Mouse (Mus musculus) MEL (cell line): ENCODE results near the gene Tmed9. TPM values are rescaled to one million over a fixed set of nuclear protein-coding genes. Genes with fewer than 3 reads are reported as not detected.

Experiments used
- DNase-seq: peaks from one replicate; pipeline ENCODE4 v3.0.0; 2011; ENCODE audit warnings: low read depth, low spot score
- H3K27ac ChIP-seq: 2 replicates; pipeline ENCODE4 v1.5.1; 2012; ENCODE audit warnings: low read depth, mild to moderate bottlenecking, control low read depth, low read length, moderate library complexity; ENCODE audit not compliant: control insufficient read depth
- H3K27me3 ChIP-seq, 2 experiments: fragments of 150-350 bp in 1 of 2; sonication (generic) in 1 of 2; 2 replicates each; pipeline ENCODE4 v1.6.1; 2012; ENCODE audit warnings: low read length in 2 of 2, mild to moderate bottlenecking in 2 of 2, improper control_type of control experiment in 1 of 2, moderate library complexity in 1 of 2; ENCODE audit not compliant: insufficient read depth in 2 of 2, control insufficient read depth in 1 of 2
- H3K36me3 ChIP-seq, 2 experiments: 2 replicates each; pipeline ENCODE4 v1.6.1; 2012 to 2014; ENCODE audit warnings: low read length in 2 of 2, improper control_type of control experiment in 1 of 2, inconsistent platforms in 1 of 2, mild to moderate bottlenecking in 1 of 2; ENCODE audit not compliant: insufficient read depth in 2 of 2, control insufficient read depth in 1 of 2
- H3K4me1 ChIP-seq, 2 experiments: fragments of 150-350 bp in 1 of 2; sonication (generic) in 1 of 2; 2 replicates each; pipeline ENCODE4 v1.6.1; 2012; ENCODE audit warnings: low read length in 2 of 2, improper control_type of control experiment in 1 of 2, mild to moderate bottlenecking in 1 of 2; ENCODE audit not compliant: insufficient read depth in 2 of 2, control insufficient read depth in 1 of 2
- H3K4me3 ChIP-seq, 2 experiments: fragments of 150-350 bp in 1 of 2; sonication (generic) in 1 of 2; 2 replicates each; pipeline ENCODE4 v1.5.1; 2012; ENCODE audit warnings: low read depth in 2 of 2, low read length in 2 of 2, mild to moderate bottlenecking in 2 of 2, moderate library complexity in 2 of 2, control low read depth in 1 of 2, improper control_type of control experiment in 1 of 2; ENCODE audit not compliant: control insufficient read depth in 1 of 2, insufficient read depth in 1 of 2
- H3K79me2 ChIP-seq: 2 replicates; pipeline ENCODE4 v1.6.1; 2012; ENCODE audit warnings: mild to moderate bottlenecking, low read length, moderate library complexity; ENCODE audit not compliant: control insufficient read depth, poor library complexity, insufficient read depth
- H3K9ac ChIP-seq: 2 replicates; pipeline ENCODE4 v1.6.1; 2012; ENCODE audit warnings: low read depth, mild to moderate bottlenecking, control low read depth, low read length, moderate library complexity; ENCODE audit not compliant: control insufficient read depth, poor library complexity, severe bottlenecking
- H3K9me3 ChIP-seq: fragments of 150-350 bp; sonication (generic); replicated peaks from 2 replicates; pipeline ENCODE4 v1.6.1; 2012; ENCODE audit warnings: mild to moderate bottlenecking, low read length, improper control_type of control experiment, moderate library complexity; ENCODE audit not compliant: insufficient read depth
- BHLHE40 ChIP-seq: IDR thresholded peaks from 2 replicates; pipeline ENCODE4 v1.6.1; 2012; ENCODE audit warnings: low read depth, mild to moderate bottlenecking, inconsistent platforms, low read length, improper control_type of control experiment, borderline replicate concordance
- CHD1 ChIP-seq: IDR thresholded peaks from 2 replicates; pipeline ENCODE4 v1.6.1; 2012; ENCODE audit warnings: low read depth, mild to moderate bottlenecking, inconsistent platforms, low read length, improper control_type of control experiment
- CHD2 ChIP-seq: IDR thresholded peaks from 2 replicates; pipeline ENCODE4 v1.6.1; 2011; ENCODE audit warnings: low read length, improper control_type of control experiment
- CTCF ChIP-seq, 3 experiments: IDR thresholded peaks in 2 of 3; conservative IDR thresholded peaks in 1 of 3; 2 replicates each; pipeline ENCODE4 v1.5.1; 2011 to 2012; ENCODE audit warnings: low read length in 3 of 3, low read depth in 2 of 3, mild to moderate bottlenecking in 2 of 3, improper control_type of control experiment in 1 of 3, inconsistent platforms in 1 of 3, mixed read lengths in 1 of 3, moderate library complexity in 1 of 3; ENCODE audit not compliant: control insufficient read depth in 1 of 3, insufficient read depth in 1 of 3, poor library complexity in 1 of 3, severe bottlenecking in 1 of 3
- E2F4 ChIP-seq: IDR thresholded peaks from 2 replicates; pipeline ENCODE4 v1.6.1; 2011; ENCODE audit warnings: low read depth, low read length, improper control_type of control experiment, borderline replicate concordance
- ELF1 ChIP-seq: IDR thresholded peaks from 2 replicates; pipeline ENCODE4 v1.6.1; 2014; ENCODE audit warnings: low read depth, mild to moderate bottlenecking, inconsistent platforms, low read length, improper control_type of control experiment, moderate library complexity
- EP300 ChIP-seq, 2 experiments: IDR thresholded peaks; 2 replicates each; pipeline ENCODE4 v1.6.1; 2011; ENCODE audit warnings: improper control_type of control experiment in 2 of 2, low read length in 2 of 2, low read depth in 1 of 2, mild to moderate bottlenecking in 1 of 2
- ETS1 ChIP-seq: IDR thresholded peaks from 2 replicates; pipeline ENCODE4 v1.6.1; 2012; ENCODE audit warnings: low read depth, mild to moderate bottlenecking, inconsistent platforms, low read length, improper control_type of control experiment, moderate library complexity
- GABPA ChIP-seq: IDR thresholded peaks from 2 replicates; pipeline ENCODE4 v1.6.1; 2012; ENCODE audit warnings: low read depth, mild to moderate bottlenecking, inconsistent platforms, low read length, improper control_type of control experiment, moderate library complexity
- GATA1 ChIP-seq: IDR thresholded peaks from 2 replicates; pipeline ENCODE4 v1.6.1; 2011; ENCODE audit warnings: low read depth, low read length, improper control_type of control experiment
- HCFC1 ChIP-seq: IDR thresholded peaks from 2 replicates; pipeline ENCODE4 v1.6.1; 2012; ENCODE audit warnings: low read depth, mild to moderate bottlenecking, inconsistent platforms, low read length, improper control_type of control experiment, moderate library complexity
- JUND ChIP-seq: IDR thresholded peaks from 2 replicates; pipeline ENCODE4 v1.6.1; 2011; ENCODE audit warnings: low read depth, mild to moderate bottlenecking, improper control_type of control experiment, low read length
- KAT2A ChIP-seq: conservative IDR thresholded peaks from 2 replicates; pipeline ENCODE4 v1.6.1; 2012; ENCODE audit warnings: low read depth, low read length, improper control_type of control experiment, inconsistent platforms
- MAFK ChIP-seq: IDR thresholded peaks from 2 replicates; pipeline ENCODE4 v1.6.1; 2011; ENCODE audit warnings: low read depth, mild to moderate bottlenecking, low read length, improper control_type of control experiment, borderline replicate concordance
- MAX ChIP-seq: IDR thresholded peaks from 2 replicates; pipeline ENCODE4 v1.6.1; 2011; ENCODE audit warnings: low read length, improper control_type of control experiment
- MAZ ChIP-seq: IDR thresholded peaks from 2 replicates; pipeline ENCODE4 v1.6.1; 2012; ENCODE audit warnings: low read depth, mild to moderate bottlenecking, inconsistent platforms, low read length, improper control_type of control experiment
- MXI1 ChIP-seq: IDR thresholded peaks from 2 replicates; pipeline ENCODE4 v1.6.1; 2011; ENCODE audit warnings: mild to moderate bottlenecking, low read depth, low read length, improper control_type of control experiment
- MYB ChIP-seq: IDR thresholded peaks from 2 replicates; pipeline ENCODE4 v1.6.1; 2011; ENCODE audit warnings: mild to moderate bottlenecking, low read depth, low read length, improper control_type of control experiment
- MYC ChIP-seq: IDR thresholded peaks from 2 replicates; pipeline ENCODE4 v1.6.1; 2011; ENCODE audit warnings: low read depth, mild to moderate bottlenecking, low read length, improper control_type of control experiment, moderate library complexity
- NELFE ChIP-seq: IDR thresholded peaks from 2 replicates; pipeline ENCODE4 v1.6.1; 2011; ENCODE audit warnings: low read depth, low read length, improper control_type of control experiment
- NRF1 ChIP-seq: IDR thresholded peaks from 2 replicates; pipeline ENCODE4 v1.6.1; 2014; ENCODE audit warnings: low read depth, mild to moderate bottlenecking, inconsistent platforms, low read length, improper control_type of control experiment, moderate library complexity; ENCODE audit not compliant: poor library complexity, insufficient read depth, severe bottlenecking
- POLR2A ChIP-seq, 2 experiments: IDR thresholded peaks; 2 replicates each; pipeline ENCODE4 v1.6.1; 2011 to 2012; ENCODE audit warnings: low read length in 2 of 2, mild to moderate bottlenecking in 2 of 2, control low read depth in 1 of 2, improper control_type of control experiment in 1 of 2, low read depth in 1 of 2, moderate library complexity in 1 of 2; ENCODE audit not compliant: control insufficient read depth in 1 of 2, insufficient read depth in 1 of 2, poor library complexity in 1 of 2
- POLR2AphosphoS2 ChIP-seq: IDR thresholded peaks from 2 replicates; pipeline ENCODE4 v1.6.1; 2011; ENCODE audit warnings: low read length, improper control_type of control experiment
- POLR2AphosphoS5 ChIP-seq: IDR thresholded peaks from 2 replicates; pipeline ENCODE4 v1.6.1; 2012; ENCODE audit warnings: low read depth, borderline replicate concordance, mild to moderate bottlenecking, inconsistent platforms, low read length, moderate library complexity, mixed read lengths
- RAD21 ChIP-seq: IDR thresholded peaks from 2 replicates; pipeline ENCODE4 v1.6.1; 2011; ENCODE audit warnings: mild to moderate bottlenecking, low read depth, low read length, improper control_type of control experiment
- RCOR1 ChIP-seq: IDR thresholded peaks from 2 replicates; pipeline ENCODE4 v1.6.1; 2012; ENCODE audit warnings: low read depth, mild to moderate bottlenecking, inconsistent platforms, low read length, improper control_type of control experiment
- SIN3A ChIP-seq: IDR thresholded peaks from 2 replicates; pipeline ENCODE4 v1.6.1; 2012; ENCODE audit warnings: low read length, improper control_type of control experiment, inconsistent platforms
- SMC3 ChIP-seq: IDR thresholded peaks from 2 replicates; pipeline ENCODE4 v1.6.1; 2011; ENCODE audit warnings: low read depth, low read length, improper control_type of control experiment
- TAL1 ChIP-seq: IDR thresholded peaks from 2 replicates; pipeline ENCODE4 v1.6.1; 2012; ENCODE audit warnings: mild to moderate bottlenecking, inconsistent platforms, low read length, moderate library complexity, mixed read lengths
- TBP ChIP-seq: IDR thresholded peaks from 2 replicates; pipeline ENCODE4 v1.8.0; 2011; ENCODE audit warnings: low read depth, low read length, improper control_type of control experiment
- UBTF ChIP-seq: IDR thresholded peaks from 2 replicates; pipeline ENCODE4 v1.6.1; 2012; ENCODE audit warnings: low read depth, mild to moderate bottlenecking, inconsistent platforms, low read length, improper control_type of control experiment, moderate library complexity, borderline replicate concordance; ENCODE audit not compliant: insufficient read depth
- USF1 ChIP-seq: IDR thresholded peaks from 2 replicates; pipeline ENCODE4 v1.6.1; 2014; ENCODE audit warnings: low read depth, mild to moderate bottlenecking, inconsistent platforms, low read length, improper control_type of control experiment, moderate library complexity
- USF2 ChIP-seq, 2 experiments: IDR thresholded peaks; 2 replicates each; pipeline ENCODE4 v1.6.1; 2011 to 2012; ENCODE audit warnings: improper control_type of control experiment in 2 of 2, low read length in 2 of 2, borderline replicate concordance in 1 of 2, inconsistent platforms in 1 of 2, low read depth in 1 of 2, mild to moderate bottlenecking in 1 of 2; ENCODE audit not compliant: insufficient read depth in 1 of 2
- ZMIZ1 ChIP-seq: IDR thresholded peaks from 2 replicates; pipeline ENCODE4 v1.6.1; 2012; ENCODE audit warnings: low read depth, mild to moderate bottlenecking, inconsistent platforms, low read length, improper control_type of control experiment, moderate library complexity
- ZNF384 ChIP-seq: IDR thresholded peaks from 2 replicates; pipeline ENCODE4 v1.6.1; 2012; ENCODE audit warnings: low read depth, mild to moderate bottlenecking, inconsistent platforms, low read length, improper control_type of control experiment
- polyA plus RNA-seq, 2 experiments: library from polyadenylated mRNA; stranded (reverse) in 1 of 2; unstranded in 1 of 2; fragments of >175 nt in 1 of 2; fragments of >200 nt in 1 of 2; gene quantifications; 2 replicates each; pipeline versions ENCODE4 v1.2.1 to v1.2.4; 2012; ENCODE audit warnings: low replicate concordance in 2 of 2, low read depth in 1 of 2; ENCODE audit not compliant: insufficient read length in 2 of 2, insufficient read depth in 1 of 2, missing spikeins in 1 of 2
- total RNA-seq: library from RNA; depleted of rRNA; stranded (reverse); fragments of 300-350 nt; gene quantifications from 2 replicates; pipeline ENCODE4 v1.2.3, GENCODE M21; 2012

Tmed9 gene
- total and polyA plus RNA-seq, 3 experiments: 218 to 222 TPM; not detected in 1

GRCm38 (mm10) chr13:55527834-55528772 is 45.4 kb upstream of the Tmed9 start:
- peak overlapping the region in 1 of 2 experiments; percentile 11; a peak in 1 of 4 replicates for H3K4me3 ChIP-seq
- peaks cover 0 to 31% of the 10 kb centered on the region in 2 experiments; a peak in 3 of 4 replicates for H3K4me1 ChIP-seq
- no peaks in the 10 kb centered on the region for H3K79me2 ChIP-seq
- peak overlapping the region; percentile 56 for H3K9ac ChIP-seq
- no peaks in the 10 kb centered on the region for H3K27me3 ChIP-seq
- peaks cover 2 to 18% of the 10 kb centered on the region in 2 experiments; a peak in 3 of 4 replicates for H3K36me3 ChIP-seq
- H3K27ac ChIP-seq: peak overlapping the region; percentile 75
- no peaks in the 10 kb centered on the region for H3K9me3 ChIP-seq
- DNase-seq: peak; percentile 80
- TF ChIP-seq NRF1 (peak; percentile 31; the same call in 1 of the 2 replicates), UBTF (no peak), MXI1 (no peak), USF1 (no peak), ETS1 (peak; percentile 72; the same call in 1 of the 2 replicates), SMC3 (0 out of 2 replicates have a peak, but pooled peaks have one; percentile 2), ZNF384 (peak; percentile 89), USF2 (IDR thresholded peaks at IDR 0.05; ENCODE audit: borderline replicate concordance in 1 of 2, insufficient read depth in 1 of 2, low read depth in 1 of 2, low read length in 2 of 2) (no peak), POLR2AphosphoS5 (no peak), CHD1 (no peak), KAT2A (no peak), HCFC1 (no peak), MYB (peak; percentile 61), RAD21 (no peak), MYC (no peak), MAFK (no peak), SIN3A (peak; percentile 40), MAZ (0 out of 2 replicates have a peak, but pooled peaks have one; percentile 56), CHD2 (no peak), POLR2AphosphoS2 (no peak), RCOR1 (no peak), TBP (peak; percentile 78), GABPA (no peak), BHLHE40 (no peak), JUND (no peak), MAX (no peak), CTCF (IDR thresholded peaks at IDR 0.05 in 2 of 3, conservative IDR thresholded peaks at IDR 0.05 in 1 of 3; ENCODE audit: control insufficient read depth in 1 of 3, insufficient read depth in 1 of 3, low read depth in 2 of 3, low read length in 3 of 3, poor library complexity in 1 of 3, severe bottlenecking in 1 of 3) (no peak), TAL1 (peak; percentile 81), GATA1 (peak; percentile 82), POLR2A (IDR thresholded peaks at IDR 0.05; ENCODE audit: control insufficient read depth in 1 of 2, insufficient read depth in 1 of 2, low read depth in 1 of 2, low read length in 2 of 2, poor library complexity in 1 of 2) (no peak; a peak in 1 of 4 replicates), ELF1 (no peak), EP300 (IDR thresholded peaks at IDR 0.05; ENCODE audit: low read depth in 1 of 2, low read length in 2 of 2) (peak; percentile 71 to 84), E2F4 (no peak), NELFE (no peak), ZMIZ1 (no peak)
